Mouse (Mus musculus): ENCODE measurements around the gene Rbp1.

- TF ChIP-seq CTCF (IDR thresholded peaks at IDR 0.05; ENCODE audit: borderline replicate concordance, extremely low read depth, insufficient read depth, insufficient read length) (no peak), POLR2A (IDR thresholded peaks at IDR 0.05; ENCODE audit: borderline replicate concordance, extremely low read depth, insufficient read depth, insufficient read length, poor library complexity, severe bottlenecking) (no peak)
Measured at GRCm38 (mm10) chr9:98490128-98490527, 67.4 kb downstream of the Rbp1 start.

Measured in brain, embryonic 14.5 days (tissue).